Mouse (Mus musculus) liver, embryonic 15.5 days (tissue): ENCODE measurements around the gene Ldhc. TPM values are rescaled to one million over a fixed set of nuclear protein-coding genes. Genes with fewer than 3 reads are reported as not detected.

Source experiments
- ATAC-seq: fragments of 200-750 bp; cut with Nextera tagmentation; 2 replicates; pipeline ENCODE4 v1.8.0; 2017; ENCODE audit warnings: moderate number of reproducible peaks, mild to moderate bottlenecking, moderate library complexity; ENCODE audit not compliant: insufficient read depth
- H3K27ac ChIP-seq: fragments of 300-500 bp; sonication (generic); replicated peaks from 2 replicates; pipeline ENCODE4 v1.5.1; 2015; ENCODE audit warnings: mild to moderate bottlenecking, inconsistent platforms
- H3K27me3 ChIP-seq: fragments of 300-500 bp; sonication (generic); 2 replicates; pipeline ENCODE4 v1.6.1; 2015; ENCODE audit warnings: mild to moderate bottlenecking, inconsistent platforms
- H3K36me3 ChIP-seq: fragments of 300-500 bp; sonication (generic); replicated peaks from 2 replicates; pipeline ENCODE4 v1.6.1; 2015; ENCODE audit warnings: moderate library complexity, mild to moderate bottlenecking, inconsistent platforms
- H3K4me1 ChIP-seq: fragments of 300-500 bp; sonication (generic); replicated peaks from 2 replicates; pipeline ENCODE4 v1.6.1; 2015; ENCODE audit warnings: inconsistent platforms
- H3K4me2 ChIP-seq: fragments of 300-500 bp; sonication (generic); 2 replicates; pipeline ENCODE4 v1.6.1; 2015; ENCODE audit warnings: moderate library complexity, mild to moderate bottlenecking, inconsistent platforms
- H3K4me3 ChIP-seq: fragments of 300-500 bp; sonication (generic); replicated peaks from 2 replicates; pipeline ENCODE4 v1.5.1; 2015; ENCODE audit warnings: mild to moderate bottlenecking, inconsistent platforms
- H3K9ac ChIP-seq: fragments of 300-500 bp; sonication (generic); 2 replicates; pipeline ENCODE4 v1.6.1; 2015; ENCODE audit warnings: moderate library complexity, mild to moderate bottlenecking, inconsistent platforms
- H3K9me3 ChIP-seq: fragments of 300-500 bp; sonication (generic); replicated peaks from 2 replicates; pipeline ENCODE4 v1.6.1; 2016; ENCODE audit warnings: inconsistent platforms
- WGBS: fragments of 180-500 bp; shearing (Covaris S2); methylation state at CpG from one replicate; pipeline ENCODE4 v1.1.7; 2015; ENCODE audit warnings: mixed read lengths; ENCODE audit not compliant: insufficient replicate concordance; 5-methylcytosine and 5-hydroxymethylcytosine counted together
- polyA plus RNA-seq: library from polyadenylated mRNA; unstranded; fragments of >200 nt; fragmentation: Nextera tagmentation; extraction: Ambion mirVana; gene quantifications from 2 replicates; pipeline ENCODE4 v1.2.1, GENCODE M21; 2015

Ldhc gene
- polyA plus RNA-seq, 1 experiment from 2014 or later, result 0.18 TPM

DNA sequence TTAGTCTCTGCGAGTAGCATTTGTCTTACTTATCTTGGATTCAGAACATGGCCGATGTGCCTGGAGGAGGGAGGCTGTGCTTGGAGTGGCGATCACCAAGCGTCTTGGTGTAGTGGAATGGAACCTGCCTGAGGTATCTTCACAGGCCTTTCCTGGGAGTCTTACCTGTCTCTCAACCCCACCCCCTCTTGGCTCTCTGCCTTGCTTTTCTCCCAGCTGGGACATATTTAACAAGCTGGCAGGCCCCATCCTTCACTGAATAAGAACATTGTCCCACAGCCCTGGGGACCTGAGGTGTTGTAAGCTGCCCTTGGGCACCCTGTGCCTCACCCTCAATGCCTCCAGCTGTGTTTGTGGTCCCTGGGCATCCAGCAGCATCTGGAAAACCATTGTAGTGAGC, 17.4 kb upstream of the Ldhc start:
- H3K9me3 ChIP-seq, result no peaks in the 10 kb centered on the region
- H3K36me3 ChIP-seq, result peaks cover 5% of the 10 kb centered on the region
- peaks cover 69% of the 10 kb centered on the region for H3K4me1 ChIP-seq
- H3K4me3 ChIP-seq, result no peak overlapping the region
- H3K27ac ChIP-seq, result no peak overlapping the region
- 78% methylated on average over 4 of the region's 4 CpGs for WGBS
- H3K27me3 ChIP-seq, result no peaks in the 10 kb centered on the region
- no peak overlapping the region for H3K9ac ChIP-seq
- H3K4me2 ChIP-seq, result no peak overlapping the region
- no peak for ATAC-seq

DNA sequence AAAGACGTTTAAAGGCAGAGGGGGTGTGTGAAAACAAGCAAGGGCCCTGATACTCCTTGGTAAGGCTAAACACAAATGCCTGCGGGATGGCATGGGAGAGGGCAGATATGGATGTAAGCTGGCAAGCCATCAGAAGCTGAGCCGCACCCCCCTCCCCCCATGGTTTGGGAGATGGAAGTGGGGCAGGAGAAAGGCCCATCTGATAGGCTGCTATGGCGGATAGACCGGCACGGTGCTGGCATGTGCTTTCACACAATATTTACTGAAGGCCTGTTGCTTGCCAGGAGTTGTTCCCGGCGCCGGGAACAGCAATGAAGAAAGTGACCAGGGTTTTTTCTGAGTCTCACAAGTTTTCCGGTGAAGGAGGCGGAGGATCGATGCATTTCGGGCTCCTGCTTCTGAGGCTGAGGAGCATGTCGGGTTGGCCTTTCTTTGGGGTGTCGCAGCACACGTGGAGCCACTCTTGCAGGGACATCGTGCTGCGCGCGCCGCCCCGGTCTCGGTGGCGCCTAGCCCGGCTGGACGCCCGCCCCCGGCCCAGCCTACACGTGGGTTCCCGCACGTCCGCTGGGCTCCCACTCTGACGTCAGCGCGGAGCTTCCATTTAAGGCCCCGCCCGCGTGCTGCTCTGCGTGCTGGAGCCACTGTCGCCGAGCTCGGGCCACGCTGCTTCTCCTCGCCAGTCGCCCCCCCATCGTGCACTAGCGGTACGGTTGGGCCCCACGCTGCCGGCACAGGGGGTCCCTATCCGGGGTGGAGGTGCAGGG, 15.6 kb upstream of the Ldhc start:
- H3K4me1 ChIP-seq, result peaks cover 52% of the 10 kb centered on the region
- WGBS, result under 1% methylated on average over 51 of the region's 51 CpGs
- peaks cover 23% of the 10 kb centered on the region for H3K36me3 ChIP-seq
- H3K4me3 ChIP-seq, result peak overlapping the region; percentile 78
- peak; percentile 74 for ATAC-seq
- H3K4me2 ChIP-seq, result peak overlapping the region; percentile 98
- H3K9ac ChIP-seq, result peak overlapping the region; percentile 84
- peak overlapping the region; percentile 84 for H3K27ac ChIP-seq
- H3K27me3 ChIP-seq, result no peaks in the 10 kb centered on the region
- no peaks in the 10 kb centered on the region for H3K9me3 ChIP-seq

- H3K9ac ChIP-seq, result peak overlapping the region; percentile 84
- H3K4me1 ChIP-seq, result peaks cover 46% of the 10 kb centered on the region
- 0 out of 2 replicates have a peak, but pooled peaks have one; percentile 10 for ATAC-seq
- H3K36me3 ChIP-seq, result peaks cover 29% of the 10 kb centered on the region
- H3K4me2 ChIP-seq, result peak overlapping the region; percentile 98
- H3K4me3 ChIP-seq, result peak overlapping the region; percentile 78
- H3K9me3 ChIP-seq, result no peaks in the 10 kb centered on the region
- H3K27me3 ChIP-seq, result no peaks in the 10 kb centered on the region
- under 1% methylated on average over 36 of the region's 36 CpGs for WGBS
- H3K27ac ChIP-seq, result peak overlapping the region; percentile 84
These were observed 15.0 kb upstream of the Ldhc start for GRCm38 (mm10) chr7:46845978-46846485.

GRCm38 (mm10) chr7:46846486-46847244, 14.3 kb upstream of the Ldhc start:
- Histone ChIP-seq H3K4me2 (peak overlapping the region; percentile 98), H3K9ac (peak overlapping the region; percentile 84), H3K27me3 (no peaks in the 10 kb centered on the region), H3K27ac (peak overlapping the region; percentile 84), H3K4me3 (peak overlapping the region; percentile 78), H3K9me3 (no peaks in the 10 kb centered on the region), H3K4me1 (peaks cover 41% of the 10 kb centered on the region), H3K36me3 (peaks cover 36% of the 10 kb centered on the region)
- ATAC-seq, result peak; percentile 25
- under 1% methylated on average over 28 of the region's 28 CpGs for WGBS

GRCm38 (mm10) chr7:46849287-46849686, 11.7 kb upstream of the Ldhc start:
- Histone ChIP-seq H3K9ac (no peak overlapping the region), H3K36me3 (peaks cover 62% of the 10 kb centered on the region), H3K4me1 (peaks cover 29% of the 10 kb centered on the region), H3K4me3 (no peak overlapping the region), H3K27me3 (no peaks in the 10 kb centered on the region), H3K9me3 (no peaks in the 10 kb centered on the region), H3K27ac (no peak overlapping the region), H3K4me2 (no peak overlapping the region)
- 68% methylated on average over 5 of the region's 5 CpGs for WGBS
- no peak for ATAC-seq

- no peak overlapping the region for H3K27ac ChIP-seq
- H3K4me1 ChIP-seq, result peaks cover 14% of the 10 kb centered on the region
- H3K4me3 ChIP-seq, result no peak overlapping the region
- no peak overlapping the region for H3K4me2 ChIP-seq
- no peak overlapping the region for H3K9ac ChIP-seq
- no peaks in the 10 kb centered on the region for H3K9me3 ChIP-seq
- WGBS, result 72% methylated on average over 7 of the region's 7 CpGs
- peaks cover 79% of the 10 kb centered on the region for H3K36me3 ChIP-seq
- ATAC-seq, result no peak
- H3K27me3 ChIP-seq, result no peaks in the 10 kb centered on the region
These were observed 10.0 kb upstream of the Ldhc start for GRCm38 (mm10) chr7:46851026-46851425.

DNA sequence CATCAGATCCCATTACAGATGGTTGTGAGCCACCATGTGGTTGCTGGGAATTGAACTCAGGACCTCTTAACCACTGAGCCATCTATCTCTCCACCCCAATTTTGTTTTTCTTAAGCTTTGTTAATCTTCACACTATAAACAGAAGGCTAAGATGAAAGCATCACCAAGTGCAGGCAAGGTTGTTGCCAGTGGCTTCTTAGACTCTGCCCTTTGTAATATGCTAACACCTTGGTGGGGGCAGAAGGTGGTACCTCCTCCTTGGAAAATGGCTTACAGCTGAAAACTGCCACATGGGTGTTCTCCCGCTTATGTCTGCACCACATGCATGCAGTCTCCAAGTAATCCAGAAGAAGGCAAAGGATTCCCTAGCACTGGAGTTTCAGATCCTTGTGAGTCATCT, 8.3 kb upstream of the Ldhc start:
- Histone ChIP-seq H3K9me3 (no peaks in the 10 kb centered on the region), H3K4me3 (no peak overlapping the region), H3K36me3 (peaks cover 82% of the 10 kb centered on the region), H3K4me2 (no peak overlapping the region), H3K27me3 (no peaks in the 10 kb centered on the region), H3K4me1 (no peaks in the 10 kb centered on the region), H3K9ac (no peak overlapping the region), H3K27ac (no peak overlapping the region)
- no peak for ATAC-seq
- 66% methylated on average over 1 of the region's 1 CpGs for WGBS

- H3K36me3 ChIP-seq, result peaks cover 79% of the 10 kb centered on the region
- H3K4me1 ChIP-seq, result no peaks in the 10 kb centered on the region
- H3K9me3 ChIP-seq, result no peaks in the 10 kb centered on the region
- no peak overlapping the region for H3K4me3 ChIP-seq
- no peaks in the 10 kb centered on the region for H3K27me3 ChIP-seq
- H3K4me2 ChIP-seq, result no peak overlapping the region
- H3K27ac ChIP-seq, result no peak overlapping the region
- ATAC-seq, result no peak
- WGBS, result 68% methylated on average over 9 of the region's 9 CpGs
- H3K9ac ChIP-seq, result no peak overlapping the region
These were observed 7.6 kb upstream of the Ldhc start for GRCm38 (mm10) chr7:46853365-46853764.

- Histone ChIP-seq H3K4me3 (no peak overlapping the region), H3K27ac (no peak overlapping the region), H3K9me3 (no peaks in the 10 kb centered on the region), H3K36me3 (peaks cover 53% of the 10 kb centered on the region), H3K4me2 (no peak overlapping the region), H3K27me3 (no peaks in the 10 kb centered on the region), H3K4me1 (no peaks in the 10 kb centered on the region), H3K9ac (no peak overlapping the region)
- ATAC-seq, result no peak
- whole genome bisulfite sequencing, result 63% methylated on average over 7 of the region's 7 CpGs
These were observed 5.0 kb upstream of the Ldhc start for GRCm38 (mm10) chr7:46855866-46856560.

DNA sequence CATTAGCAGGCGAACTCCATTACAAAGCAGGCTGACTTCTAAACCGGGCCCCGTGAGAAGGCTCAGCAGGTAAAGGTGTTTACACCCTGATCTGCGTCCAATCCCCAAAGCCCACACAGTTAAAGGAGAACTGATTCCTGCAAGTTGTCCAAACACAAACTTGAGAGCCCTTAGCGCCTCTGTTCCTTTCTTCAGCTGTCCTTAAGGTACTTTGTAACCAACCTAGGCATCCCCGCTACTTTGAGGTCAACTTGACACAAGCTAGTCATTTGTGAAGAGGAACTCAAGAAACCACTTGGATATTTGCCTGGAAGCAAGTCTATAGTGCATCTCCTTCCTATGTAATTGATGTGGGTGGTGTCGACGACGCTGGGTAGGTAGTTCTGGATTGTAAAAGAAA, 3.6 kb upstream of the Ldhc start:
- H3K4me3 ChIP-seq, result no peak overlapping the region
- H3K9me3 ChIP-seq, result no peaks in the 10 kb centered on the region
- H3K4me2 ChIP-seq, result no peak overlapping the region
- peaks cover 38% of the 10 kb centered on the region for H3K36me3 ChIP-seq
- WGBS, result 68% methylated on average over 9 of the region's 9 CpGs
- no peak overlapping the region for H3K9ac ChIP-seq
- no peak for ATAC-seq
- H3K4me1 ChIP-seq, result no peaks in the 10 kb centered on the region
- no peak overlapping the region for H3K27ac ChIP-seq
- H3K27me3 ChIP-seq, result no peaks in the 10 kb centered on the region

GRCm38 (mm10) chr7:46859031-46859430, 2.0 kb upstream of the Ldhc start:
- no peaks in the 10 kb centered on the region for H3K27me3 ChIP-seq
- H3K4me2 ChIP-seq, result no peak overlapping the region
- no peak overlapping the region for H3K27ac ChIP-seq
- WGBS, result 48% methylated on average over 6 of the region's 6 CpGs
- no peaks in the 10 kb centered on the region for H3K4me1 ChIP-seq
- ATAC-seq, result no peak
- peaks cover 22% of the 10 kb centered on the region for H3K36me3 ChIP-seq
- no peak overlapping the region for H3K9ac ChIP-seq
- no peak overlapping the region for H3K4me3 ChIP-seq
- H3K9me3 ChIP-seq, result no peaks in the 10 kb centered on the region
